Mouse (Mus musculus) kidney, postnatal 0 days (tissue): ENCODE measurements around the gene Srarp. TPM values are rescaled to one million over a fixed set of nuclear protein-coding genes. Genes with fewer than 3 reads are reported as not detected.
A peak's percentile ranks its signal among the peaks of the same experiment; 100 is the strongest.

Experiments
- ATAC-seq: fragments of 200-750 bp; cut with Nextera tagmentation; replicated peaks from 2 replicates; pipeline ENCODE4 v1.8.0; 2017; ENCODE audit warnings: low read depth, moderate number of reproducible peaks, moderate TSS enrichment, moderate library complexity; ENCODE audit not compliant: low FRiP score
- DNase-seq: peaks from one replicate; pipeline ENCODE4 v3.0.0-alpha.2; 2016; ENCODE audit warnings: low spot score
- H3K27ac ChIP-seq: fragments of 300-500 bp; sonication (generic); 2 replicates; pipeline ENCODE4 v1.5.1; 2014; ENCODE audit warnings: mild to moderate bottlenecking
- H3K27me3 ChIP-seq: fragments of 300-500 bp; sonication (generic); 2 replicates; pipeline ENCODE4 v1.6.1; 2014; ENCODE audit warnings: low read length, mixed read lengths; ENCODE audit not compliant: insufficient read depth
- H3K36me3 ChIP-seq: fragments of 300-500 bp; sonication (generic); 2 replicates; pipeline ENCODE4 v1.6.1; 2014; ENCODE audit warnings: low read length, mixed read lengths; ENCODE audit not compliant: insufficient read depth
- H3K4me1 ChIP-seq: fragments of 300-500 bp; sonication (generic); replicated peaks from 2 replicates; pipeline ENCODE4 v1.6.1; 2014; ENCODE audit warnings: antibody characterized with exemption, low read length, mixed read lengths; ENCODE audit not compliant: insufficient read depth
- H3K4me2 ChIP-seq: fragments of 300-500 bp; sonication (generic); 2 replicates; pipeline ENCODE4 v1.6.1; 2014; ENCODE audit warnings: mild to moderate bottlenecking, low read length, moderate library complexity, mixed read lengths
- H3K4me3 ChIP-seq: fragments of 300-500 bp; sonication (generic); replicated peaks from 2 replicates; pipeline ENCODE4 v1.5.1; 2014; ENCODE audit warnings: low read depth, low read length
- H3K9ac ChIP-seq: fragments of 300-500 bp; sonication (generic); 2 replicates; pipeline ENCODE4 v1.6.1; 2014; ENCODE audit warnings: low read depth, low read length
- H3K9me3 ChIP-seq: fragments of 300-500 bp; sonication (generic); replicated peaks from 2 replicates; pipeline ENCODE4 v1.6.1; 2016; ENCODE audit warnings: low read length, inconsistent platforms, mixed read lengths
- CTCF ChIP-seq: IDR thresholded peaks from 2 replicates; pipeline ENCODE4 v1.5.1; 2016; ENCODE audit warnings: antibody characterized with exemption, low read depth, mild to moderate bottlenecking, moderate library complexity
- WGBS: fragments of 180-500 bp; shearing (Covaris S2); extraction: QIAGEN DNeasy Blood & Tissue Kit; methylation state at CpG from one replicate; pipeline ENCODE4 v1.1.7; 2014; 5-methylcytosine and 5-hydroxymethylcytosine counted together
- polyA plus RNA-seq: library from polyadenylated mRNA; unstranded; fragments of >200 nt; fragmentation: Nextera tagmentation; extraction: Ambion mirVana; gene quantifications from 2 replicates; pipeline ENCODE4 v1.2.1, GENCODE M21; 2015

Srarp gene
- polyA plus RNA-seq, 1 experiment from 2014 or later: 0.47 TPM

- Histone ChIP-seq H3K27me3 (no peaks in the 10 kb centered on the region), H3K36me3 (no peaks in the 10 kb centered on the region), H3K27ac (peak overlapping the region; percentile 40; the same call in 1 of the 2 replicates), H3K4me2 (no peak overlapping the region), H3K4me3 (no peak overlapping the region), H3K4me1 (peaks cover 20% of the 10 kb centered on the region; the same call in 1 of the 2 replicates), H3K9ac (0 out of 2 replicates have a peak overlapping the region, but pooled peaks have one; percentile 9), H3K9me3 (no peaks in the 10 kb centered on the region)
- TF ChIP-seq CTCF: no peak
- DNase-seq (peak; percentile 55), ATAC-seq (peak; percentile 22)
- WGBS: 46% methylated on average over 27 of the region's 27 CpGs
These were observed 16.3 kb downstream of the Srarp start for GRCm38 (mm10) chr4:141419398-141420191.

- Histone ChIP-seq H3K27ac (peak within 1 kb of the TSS; percentile 75), H3K9me3 (no peaks in the 10 kb centered on the region), H3K36me3 (no peaks in the 10 kb centered on the region), H3K4me2 (peak within 1 kb of the TSS; percentile 38), H3K9ac (peak within 1 kb of the TSS; percentile 31), H3K4me1 (peaks cover 12% of the 10 kb centered on the region; the same call in 1 of the 2 replicates), H3K4me3 (peak within 1 kb of the TSS; percentile 7; the same call in 1 of the 2 replicates), H3K27me3 (no peaks in the 10 kb centered on the region)
- TF ChIP-seq CTCF: no peak
- no peak for DNase-seq
- 54% methylated on average over 7 of the region's 7 CpGs for WGBS
- no peak; the same call in 1 of the 2 replicates for ATAC-seq
These were observed 20.0 kb downstream of the Srarp start, which contains the start of gene Clcnkb for GRCm38 (mm10) chr4:141415924-141416323. Gene Clcnkb, minus strand, starts transcription at chr4:141416014.

- TF ChIP-seq CTCF: peak; percentile 48
- H3K9ac ChIP-seq: no peak overlapping the region
- H3K4me2 ChIP-seq: no peak overlapping the region
These were observed 24.4 kb downstream of the Srarp start for GRCm38 (mm10) chr4:141411430-141411992.

GRCm38 (mm10) chr4:141408577-141408976 is 27.3 kb downstream of the Srarp start:
- DNase-seq: no peak
- H3K4me1 ChIP-seq: peaks cover 5% of the 10 kb centered on the region; the same call in 1 of the 2 replicates
- H3K36me3 ChIP-seq: no peaks in the 10 kb centered on the region
- ATAC-seq: no peak
- no peak overlapping the region for H3K9ac ChIP-seq
- H3K4me2 ChIP-seq: no peak overlapping the region
- no peaks in the 10 kb centered on the region for H3K9me3 ChIP-seq
- H3K27me3 ChIP-seq: no peaks in the 10 kb centered on the region
- H3K4me3 ChIP-seq: no peak overlapping the region
- H3K27ac ChIP-seq: no peak overlapping the region
- TF ChIP-seq CTCF: no peak
- WGBS: 92% methylated on average over 3 of the region's 3 CpGs

More at GRCm38 (mm10) chr4:141411430-141411992, 24.4 kb downstream of the Srarp start:
- ATAC-seq: no peak
- Histone ChIP-seq H3K36me3 (no peaks in the 10 kb centered on the region), H3K27ac (0 out of 2 replicates have a peak overlapping the region, but pooled peaks have one; percentile 5), H3K4me1 (peaks cover 5% of the 10 kb centered on the region; the same call in 1 of the 2 replicates), H3K27me3 (no peaks in the 10 kb centered on the region), H3K4me3 (no peak overlapping the region), H3K9me3 (no peaks in the 10 kb centered on the region)
- 18% methylated on average over 22 of the region's 22 CpGs for WGBS
- DNase-seq: no peak

GRCm38 (mm10) chr4:141406516-141407299 is 29.2 kb downstream of the Srarp start:
- DNase-seq: peak; percentile 72
- no peak overlapping the region for H3K9ac ChIP-seq
- 28% methylated on average over 14 of the region's 14 CpGs for WGBS
- H3K9me3 ChIP-seq: no peaks in the 10 kb centered on the region
- H3K4me3 ChIP-seq: no peak overlapping the region
- no peaks in the 10 kb centered on the region for H3K36me3 ChIP-seq
- H3K27me3 ChIP-seq: no peaks in the 10 kb centered on the region
- peaks cover 5% of the 10 kb centered on the region; the same call in 1 of the 2 replicates for H3K4me1 ChIP-seq
- H3K4me2 ChIP-seq: no peak overlapping the region
- ATAC-seq: peak; percentile 23; the same call in 1 of the 2 replicates
- H3K27ac ChIP-seq: 0 out of 2 replicates have a peak overlapping the region, but pooled peaks have one; percentile 13
- peak; percentile 76 for TF ChIP-seq CTCF

- H3K27me3 ChIP-seq: no peaks in the 10 kb centered on the region
- no peak for TF ChIP-seq CTCF
- H3K4me1 ChIP-seq: peaks cover 5% of the 10 kb centered on the region; the same call in 1 of the 2 replicates
- no peak overlapping the region for H3K9ac ChIP-seq
- no peak overlapping the region for H3K4me3 ChIP-seq
- DNase-seq (no peak), ATAC-seq (no peak)
- H3K27ac ChIP-seq: no peak overlapping the region
- H3K36me3 ChIP-seq: no peaks in the 10 kb centered on the region
- WGBS: 88% methylated on average over 3 of the region's 3 CpGs
- no peaks in the 10 kb centered on the region for H3K9me3 ChIP-seq
- H3K4me2 ChIP-seq: no peak overlapping the region
These were observed 30.6 kb downstream of the Srarp start for GRCm38 (mm10) chr4:141405314-141405622.
